Mouse (Mus musculus) ES-E14 (cell line): ENCODE measurements at regions not wholly inside any gene's neighbourhood (a gene's known extent, or its start where the extent isn't known, plus 50 kb on each side); places are given as distances from the start of the nearest gene placed in this dataset.

Experiments used
- CHD2 ChIP-seq: IDR thresholded peaks from 2 replicates; pipeline ENCODE4 v1.6.1; 2014; ENCODE audit warnings: mild to moderate bottlenecking, low read depth, low read length, inconsistent platforms
- HCFC1 ChIP-seq: IDR thresholded peaks from 2 replicates; pipeline ENCODE4 v1.6.1; 2012; ENCODE audit warnings: low read length, inconsistent platforms, borderline replicate concordance; ENCODE audit not compliant: insufficient read depth
- MAFK ChIP-seq: IDR thresholded peaks from 2 replicates; pipeline ENCODE4 v1.6.1; 2014; ENCODE audit warnings: mild to moderate bottlenecking, low read depth, low read length, inconsistent platforms; ENCODE audit not compliant: insufficient read depth
- ZNF384 ChIP-seq: IDR thresholded peaks from 2 replicates; pipeline ENCODE4 v1.6.1; 2012; ENCODE audit warnings: low read depth, low read length, inconsistent platforms

GRCm38 (mm10) chr17:82822129-82822528 is 393.0 kb upstream of the Pkdcc start:
- TF ChIP-seq HCFC1 (no peak), CHD2 (no peak), ZNF384 (no peak), MAFK (no peak)
